Mouse (Mus musculus): ENCODE data around the gene Slc16a14.

The Slc16a14 gene

DNA sequence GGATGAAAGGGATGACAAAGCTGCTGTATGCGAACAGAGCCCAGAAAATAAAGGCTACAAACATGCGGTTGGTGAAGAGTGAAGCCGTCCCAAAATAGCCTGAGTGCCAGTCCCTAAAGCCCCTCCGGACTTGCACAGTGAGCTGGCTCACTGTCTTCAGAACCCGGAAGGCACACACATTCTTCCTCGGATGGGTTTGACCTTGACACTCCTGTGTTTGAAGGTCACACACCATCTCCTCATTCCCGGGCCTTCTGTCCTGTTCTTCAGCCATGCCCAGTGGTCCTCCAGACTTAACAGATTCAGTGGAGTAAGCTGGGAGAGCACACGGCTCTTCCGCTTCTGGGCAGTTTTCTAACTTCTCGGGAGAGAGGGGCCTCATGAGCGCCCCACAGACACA lies 22.4 kb downstream of the Slc16a14 start:
- no peak for DNase-seq (ENCODE audit: extremely low spot score, low read depth, low spot score)

DNA sequence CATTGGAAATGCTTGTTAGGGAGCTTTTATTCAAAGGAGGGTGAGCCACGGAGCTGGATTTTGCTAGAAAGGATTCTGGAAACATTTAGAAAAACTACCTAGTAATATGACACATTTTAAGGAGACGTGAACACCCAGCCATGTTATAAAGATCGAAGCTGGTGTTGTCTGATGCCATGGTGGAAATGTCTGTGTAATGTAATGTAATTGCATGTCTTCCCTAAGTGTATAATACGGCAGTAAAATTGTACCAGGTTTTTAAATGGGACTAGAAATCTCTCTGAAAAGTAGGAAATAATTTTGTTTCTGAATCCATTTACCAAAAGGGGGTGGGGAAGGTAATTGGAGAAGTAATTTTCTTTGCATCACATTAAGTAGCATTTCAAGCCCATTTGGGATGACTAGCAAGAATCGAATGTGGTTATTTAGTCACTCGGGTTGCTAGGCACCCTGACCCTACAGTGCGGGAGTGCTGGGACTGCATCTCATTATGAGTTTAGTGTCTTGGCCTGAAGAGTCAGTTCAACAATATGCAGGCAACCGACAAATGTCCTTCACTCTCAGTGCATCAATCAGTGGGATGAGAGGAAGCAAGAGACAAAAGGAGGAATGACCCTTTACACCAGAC lies 24.6 kb downstream of the Slc16a14 start:
- DNase-seq (ENCODE audit: extremely low spot score, low read depth, low spot score): no peak

DNA sequence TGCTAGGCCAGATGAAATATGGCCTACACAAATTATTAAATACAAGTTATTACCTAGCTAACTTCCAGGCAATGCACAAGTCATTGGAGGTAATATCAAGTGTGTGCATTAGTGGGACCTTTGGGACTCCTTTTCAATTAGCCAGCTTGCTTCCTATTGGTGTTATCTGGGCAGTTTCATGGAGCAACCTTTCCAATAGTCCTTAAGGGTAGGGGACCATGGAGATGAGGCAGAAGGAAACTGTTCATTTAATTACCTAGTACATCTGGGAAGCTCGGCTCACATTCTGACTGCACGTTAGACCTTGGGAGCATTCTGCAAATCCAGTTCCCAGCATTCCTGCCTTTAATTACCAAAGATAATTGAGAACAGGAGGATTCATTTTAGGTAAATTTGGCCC lies 30.5 kb downstream of the Slc16a14 start:
- no peak for DNase-seq (ENCODE audit: extremely low spot score, low read depth, low spot score)

DNA sequence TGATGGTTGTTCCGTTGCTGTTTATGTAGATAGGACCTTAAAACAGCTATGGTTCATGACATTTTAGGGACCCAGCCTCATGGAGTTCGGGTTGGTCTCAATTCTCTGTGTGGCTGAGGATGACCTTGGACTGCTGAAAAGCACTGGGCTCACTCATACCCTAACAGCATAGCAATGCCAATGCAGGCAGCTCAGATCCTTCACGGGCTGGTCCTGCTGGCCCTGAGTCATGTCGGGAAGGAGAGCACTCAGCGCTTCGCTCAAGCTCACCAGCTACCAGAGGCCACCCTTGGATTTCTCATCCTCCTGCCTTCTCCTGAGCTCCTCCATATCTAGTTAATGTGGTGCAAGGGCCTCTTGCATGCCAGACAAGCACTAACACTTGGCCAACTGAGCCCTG lies 35.8 kb downstream of the Slc16a14 start:
- DNase-seq (ENCODE audit: extremely low spot score, low read depth, low spot score): no peak

DNA sequence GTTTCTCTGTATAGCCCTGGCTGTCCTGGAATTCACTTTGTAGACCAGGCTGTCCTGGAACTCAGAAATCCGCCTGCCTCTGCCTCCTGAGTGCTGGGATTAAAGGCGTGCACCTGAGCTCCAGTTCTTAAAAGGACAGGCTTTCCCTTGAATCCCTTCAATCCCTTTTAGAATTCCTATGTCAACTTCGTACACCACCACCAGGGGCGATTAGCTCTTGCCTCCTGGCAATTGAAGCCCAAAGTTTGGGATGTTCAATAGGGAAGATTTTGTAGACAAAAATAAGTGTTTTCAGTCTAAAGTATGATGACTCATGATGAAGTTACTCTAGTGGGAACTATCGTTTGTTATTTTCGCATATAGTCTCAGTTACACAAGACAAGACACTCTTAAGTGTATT lies 37.6 kb downstream of the Slc16a14 start:
- no peak for DNase-seq (ENCODE audit: extremely low spot score, low read depth, low spot score)

DNA sequence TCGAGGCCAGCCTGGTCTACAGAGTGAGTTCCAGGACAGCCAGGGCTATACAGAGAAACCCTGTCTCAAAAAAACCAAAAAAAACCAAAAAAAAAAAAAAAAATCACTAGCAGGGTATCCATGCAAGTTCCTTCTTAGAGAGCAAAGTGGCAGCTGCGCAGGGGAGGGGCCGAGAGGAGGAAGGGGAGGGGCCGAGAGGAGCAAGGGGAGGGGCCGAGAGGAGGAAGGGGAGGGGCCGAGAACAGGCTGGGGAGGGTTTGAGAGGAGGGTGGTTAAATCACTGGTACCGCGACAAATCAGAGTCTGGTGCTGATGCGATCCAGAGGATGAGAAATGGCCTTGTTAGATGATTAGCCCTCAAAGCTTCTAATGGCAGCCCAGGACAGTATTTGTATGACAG lies 43.2 kb downstream of the Slc16a14 start:
- DNase-seq (ENCODE audit: extremely low spot score, low read depth, low spot score): no peak

DNA sequence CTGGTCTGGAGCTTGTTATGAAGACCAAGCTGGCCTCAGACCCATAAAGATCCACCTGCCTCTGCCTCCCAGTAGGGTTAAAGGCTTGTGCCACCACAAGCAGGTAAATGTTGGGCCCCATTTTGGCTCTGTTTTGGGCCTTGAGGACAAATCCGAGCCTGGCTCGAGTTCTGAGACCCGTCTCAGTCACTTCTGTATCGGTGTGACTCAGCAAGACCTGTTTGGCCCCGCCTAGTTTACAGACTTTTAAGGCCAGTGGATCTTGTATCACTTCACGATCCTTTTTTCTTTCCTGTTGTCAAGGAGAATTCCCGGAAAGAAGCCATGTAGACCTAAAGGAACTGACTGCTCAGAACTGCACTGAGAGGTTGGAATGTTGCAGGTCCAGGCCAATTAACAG lies 44.4 kb downstream of the Slc16a14 start:
- DNase-seq (ENCODE audit: extremely low spot score, low read depth, low spot score): no peak

DNA sequence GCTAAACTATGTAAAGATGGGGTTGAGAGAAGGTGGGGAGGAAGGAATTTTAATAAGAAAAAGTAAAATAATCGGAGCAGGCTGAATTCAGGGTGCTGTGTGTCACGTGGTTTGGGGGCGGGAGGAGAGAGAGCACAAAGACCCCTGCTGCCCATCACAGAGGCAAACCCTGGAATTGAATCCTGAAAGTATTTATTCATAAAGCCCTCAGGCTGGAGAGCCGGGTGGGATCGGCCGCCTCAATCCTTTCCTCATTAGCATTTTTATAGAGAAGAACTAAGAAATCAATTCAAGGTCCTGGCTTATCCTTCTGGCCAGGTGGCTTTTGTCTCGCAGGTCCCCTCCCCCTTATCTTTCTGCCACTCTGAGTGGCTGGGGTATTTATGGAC lies 44.9 kb downstream of the Slc16a14 start:
- no peak for DNase-seq (ENCODE audit: extremely low spot score, low read depth, low spot score)

DNA sequence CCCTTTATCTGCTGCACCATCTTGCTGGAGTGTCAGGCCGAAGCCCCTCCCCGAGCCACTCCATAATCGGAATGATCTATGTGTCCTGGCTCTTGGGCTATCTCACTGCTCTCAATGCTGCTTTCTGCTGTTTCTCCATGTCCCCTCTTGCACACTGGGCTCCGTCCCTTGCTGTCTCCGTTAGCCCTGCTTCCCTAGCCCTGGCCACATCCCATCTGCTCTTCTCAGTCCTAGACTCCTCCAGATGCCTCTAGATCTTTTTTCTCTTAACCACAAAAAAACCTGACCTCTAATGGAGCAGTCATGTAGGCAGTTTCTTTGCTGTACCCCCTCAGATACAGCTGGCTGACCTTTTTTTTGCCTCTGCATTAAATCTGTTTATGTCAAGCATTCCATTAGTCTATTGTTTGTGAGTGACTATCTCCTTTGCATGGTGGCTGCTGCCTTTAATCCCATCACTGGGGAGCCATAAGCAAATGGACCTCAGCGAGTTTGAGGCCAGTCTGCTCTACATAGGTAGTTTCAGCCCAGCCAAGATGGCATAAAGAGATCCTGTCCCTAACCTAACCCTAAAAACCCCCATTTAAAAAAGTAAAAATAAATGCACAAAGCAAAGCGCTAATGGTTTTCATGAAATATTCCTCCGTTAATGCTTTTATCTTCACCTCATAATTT lies 45.5 kb downstream of the Slc16a14 start:
- no peak for DNase-seq (ENCODE audit: extremely low spot score, low read depth, low spot score)

DNA sequence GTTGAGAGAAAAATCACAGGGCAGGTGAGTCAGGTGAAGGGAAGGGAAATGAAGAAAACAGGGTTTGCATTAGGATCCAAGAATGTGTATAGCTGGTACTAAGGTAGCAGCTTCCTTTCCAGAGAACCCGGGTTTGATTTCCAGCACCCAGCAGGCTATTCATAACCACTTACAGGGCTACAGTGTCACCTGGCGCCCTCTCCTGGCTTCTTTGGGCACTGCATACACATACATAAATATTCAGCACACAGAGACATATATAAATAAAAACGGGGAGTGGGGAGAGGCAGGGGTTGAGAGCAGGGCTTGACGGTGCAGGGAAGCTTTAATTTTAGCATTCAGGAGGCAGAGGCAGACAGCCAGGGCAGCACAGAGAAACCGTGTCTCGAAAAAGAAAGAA lies 49.0 kb downstream of the Slc16a14 start:
- no peak for DNase-seq (ENCODE audit: extremely low spot score, low read depth, low spot score)

DNA sequence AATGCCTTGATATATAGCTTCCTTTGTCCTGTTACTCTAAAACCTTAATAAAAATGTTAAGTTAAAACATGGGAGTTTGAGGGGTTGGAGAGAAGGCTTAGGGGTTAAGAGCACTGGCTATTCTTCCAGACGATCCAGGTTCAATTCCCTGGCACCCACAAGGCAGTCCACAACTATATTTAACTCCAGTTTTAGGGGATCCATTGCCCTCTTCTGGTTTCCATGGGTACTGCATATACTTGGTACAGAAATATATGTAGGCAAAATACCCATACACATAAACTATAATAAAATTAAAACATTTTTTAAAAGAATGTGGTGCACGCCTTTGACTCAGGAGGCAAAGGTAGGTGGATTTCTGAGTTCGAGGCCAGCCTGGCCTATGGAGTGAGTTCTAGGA lies 49.8 kb downstream of the Slc16a14 start:
- no peak for DNase-seq (ENCODE audit: extremely low spot score, low read depth, low spot score)

DNA sequence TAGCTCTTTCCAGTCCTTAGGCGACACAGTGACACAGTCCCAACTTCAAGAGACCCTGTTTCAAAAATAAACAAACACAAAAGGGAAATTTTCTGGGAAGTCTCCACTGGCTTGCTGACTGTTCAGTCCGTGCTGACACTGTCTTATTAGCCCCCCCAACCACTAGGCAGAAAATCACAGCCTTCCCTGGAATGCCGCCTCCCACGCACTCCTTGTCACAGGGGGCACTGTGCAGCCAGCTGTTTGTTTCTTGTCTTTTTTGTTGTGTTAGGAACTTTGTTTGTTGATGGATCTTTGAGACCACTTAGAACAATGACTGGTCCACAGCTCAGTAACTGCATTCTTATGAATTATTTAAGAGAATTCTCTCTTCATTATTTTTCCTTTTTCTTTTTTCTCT lies 51.0 kb downstream of the Slc16a14 start:
- DNase-seq (ENCODE audit: extremely low spot score, low read depth, low spot score): no peak

DNA sequence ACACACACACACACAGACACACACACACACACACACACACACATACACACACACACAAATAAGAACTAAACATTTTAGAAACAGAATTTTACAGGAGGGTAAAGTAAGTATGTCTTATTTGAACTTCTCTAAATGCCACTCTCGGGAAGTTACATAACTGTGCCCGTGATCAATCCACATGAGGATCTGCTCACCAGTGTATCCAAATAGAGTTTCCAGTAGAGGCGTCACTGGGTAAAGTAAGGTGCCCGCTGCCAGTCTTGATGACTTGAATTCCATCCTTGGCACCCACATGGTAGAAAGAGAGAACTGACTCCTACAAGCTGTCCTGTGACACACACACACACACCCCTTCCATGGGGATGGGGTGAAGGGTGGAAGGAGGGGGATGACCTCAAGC lies 52.0 kb downstream of the Slc16a14 start:
- no peak for DNase-seq (ENCODE audit: extremely low spot score, low read depth, low spot score)

DNA sequence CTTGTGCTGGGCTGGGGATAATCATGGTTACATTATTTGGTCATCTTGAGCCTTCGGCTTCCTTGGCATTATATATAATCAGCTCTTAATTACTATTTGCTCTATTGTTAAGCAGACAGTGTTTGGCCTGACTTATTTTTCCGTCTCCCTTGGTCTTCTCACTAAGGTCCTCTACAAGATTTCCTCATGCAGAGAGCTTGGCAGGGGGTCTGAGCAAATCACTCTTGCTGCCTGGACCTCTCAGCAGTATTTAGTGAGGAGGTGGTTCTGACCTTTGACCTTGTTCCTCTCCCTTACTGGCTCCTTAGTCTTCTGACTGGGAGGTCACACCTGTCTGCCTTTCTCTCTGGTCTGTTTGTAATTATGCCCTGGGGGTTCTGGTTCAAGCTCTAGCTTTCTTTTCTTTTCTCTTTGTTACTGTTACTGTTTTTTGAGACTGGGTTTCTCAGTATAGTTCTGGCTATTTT lies 52.8 kb downstream of the Slc16a14 start:
- no peak for DNase-seq (ENCODE audit: extremely low spot score, low read depth, low spot score)

DNA sequence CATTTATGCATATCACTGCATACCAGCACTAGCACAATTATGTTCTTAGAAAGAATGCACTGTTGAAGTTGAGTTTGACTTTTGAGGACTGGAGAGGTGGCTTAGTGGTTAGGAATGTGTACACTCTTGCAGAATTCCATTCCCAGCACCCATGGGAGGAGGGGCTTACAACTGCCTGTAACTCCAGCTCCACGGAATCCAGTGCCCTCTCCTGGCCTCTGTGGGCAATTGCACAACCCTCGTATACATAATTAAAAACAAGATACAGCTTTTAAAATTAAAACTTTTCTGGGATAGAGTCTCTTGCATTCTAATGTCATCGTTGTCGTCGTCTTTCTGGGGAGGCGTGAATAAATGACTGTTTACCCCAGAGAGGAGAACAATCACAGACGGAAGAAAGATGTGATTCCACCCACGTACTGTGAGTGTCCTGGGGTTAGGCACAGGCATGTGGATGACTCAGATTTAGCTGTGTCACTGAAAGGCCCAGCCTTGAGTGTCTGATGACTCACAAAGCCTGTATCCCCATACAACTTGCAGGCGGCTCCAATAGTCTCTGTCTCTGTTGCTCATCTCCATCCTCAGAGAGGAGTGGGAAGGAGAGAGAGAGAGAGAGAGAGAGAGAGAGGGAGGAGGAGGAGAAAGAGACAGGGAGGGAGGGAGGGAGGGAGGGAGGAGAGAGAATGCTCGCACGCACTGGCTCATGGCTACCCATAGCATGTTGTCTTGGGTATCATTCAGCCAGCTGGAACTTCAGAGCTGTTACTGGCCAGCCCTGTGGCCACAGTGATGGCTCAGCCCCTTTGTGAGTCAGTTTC lies 53.5 kb downstream of the Slc16a14 start:
- no peak for DNase-seq (ENCODE audit: extremely low spot score, low read depth, low spot score)

DNA sequence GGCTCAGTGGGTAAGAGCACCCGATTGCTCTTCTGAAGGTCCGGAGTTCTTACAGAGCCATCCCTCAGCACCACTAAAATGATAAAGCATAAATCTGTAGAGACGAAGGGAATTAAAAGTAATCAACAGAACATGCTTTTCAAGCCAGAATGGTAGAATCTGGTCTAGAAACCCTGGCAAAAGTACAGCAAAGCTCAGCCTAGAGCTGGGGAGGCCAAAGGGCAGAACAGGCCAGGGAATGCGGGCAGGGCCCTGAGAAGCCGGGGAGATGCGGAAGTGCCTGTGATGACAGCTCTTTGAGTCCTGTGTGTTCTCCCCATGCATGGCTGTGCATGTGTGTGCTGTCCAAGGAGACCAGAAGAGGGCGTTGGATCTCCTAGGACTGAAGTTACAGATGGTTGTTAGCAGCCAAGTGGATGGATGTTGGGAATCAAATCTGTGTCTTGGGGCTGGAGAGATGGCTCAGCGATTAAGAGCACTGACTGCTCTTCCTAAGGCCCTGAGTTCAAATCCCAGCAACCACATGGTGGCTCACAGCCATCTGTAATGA lies 55.3 kb downstream of the Slc16a14 start:
- DNase-seq (ENCODE audit: extremely low spot score, low read depth, low spot score): no peak

DNA sequence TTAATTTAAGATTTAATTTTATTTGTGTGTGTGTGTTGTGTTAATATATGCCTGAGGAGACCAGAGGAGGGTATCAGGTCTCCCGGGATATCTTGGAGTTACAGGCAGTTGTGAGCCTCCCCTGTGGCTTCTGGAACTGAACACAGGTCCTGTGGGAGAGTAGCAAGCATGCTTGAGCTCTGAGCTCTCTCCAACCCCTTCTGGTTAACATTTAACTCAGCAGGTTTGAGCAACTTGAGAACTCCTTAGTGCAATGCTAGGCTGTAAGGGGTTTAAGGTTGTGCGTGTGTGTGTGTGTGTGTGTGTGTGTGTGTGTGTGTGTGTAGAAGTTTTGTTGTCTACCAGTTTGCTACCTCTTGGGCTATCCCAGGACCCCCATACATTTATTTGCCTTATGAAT lies 57.3 kb downstream of the Slc16a14 start:
- no peak for DNase-seq (ENCODE audit: extremely low spot score, low read depth, low spot score)

DNA sequence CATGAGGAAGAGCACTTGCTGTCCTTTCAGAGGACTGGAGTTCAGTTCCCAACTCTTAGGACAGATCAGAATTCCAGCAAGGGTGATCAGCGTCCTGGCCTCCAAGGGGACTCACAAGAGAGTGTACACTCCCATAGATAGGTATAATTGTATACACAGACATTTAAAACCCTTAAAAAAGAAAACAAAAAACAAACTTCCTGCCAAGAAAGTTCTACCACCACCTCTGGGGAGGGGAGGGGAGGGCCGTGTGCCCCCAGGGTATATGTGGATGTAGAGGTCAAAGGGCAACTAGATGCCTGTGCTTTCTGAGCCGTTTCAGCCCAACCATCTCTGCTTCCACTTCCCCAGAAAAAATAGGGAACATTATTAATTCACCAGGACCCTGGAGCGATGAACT lies 62.0 kb downstream of the Slc16a14 start:
- no peak for DNase-seq (ENCODE audit: extremely low spot score, low read depth, low spot score)

DNA sequence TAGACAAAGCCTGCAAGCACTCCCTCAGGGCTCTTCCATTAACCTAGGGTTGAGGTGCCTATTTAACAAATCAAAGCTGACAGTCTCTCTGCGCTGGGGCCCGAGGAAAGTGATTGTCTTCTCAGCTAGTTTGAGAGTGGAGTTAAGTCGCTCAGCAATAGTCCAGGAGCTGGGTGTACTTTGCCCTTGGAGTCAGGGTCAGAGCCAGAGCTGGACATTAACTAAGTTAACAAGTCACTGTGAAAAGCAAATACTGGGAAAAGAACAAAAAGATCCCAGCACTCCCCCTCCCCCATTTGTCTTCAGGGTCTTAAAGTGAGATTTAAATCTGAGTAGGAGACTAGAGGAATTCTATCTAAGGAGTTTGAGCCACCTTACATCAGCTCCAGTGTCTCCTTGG lies 62.8 kb downstream of the Slc16a14 start:
- DNase-seq (ENCODE audit: extremely low spot score, low read depth, low spot score): no peak

DNA sequence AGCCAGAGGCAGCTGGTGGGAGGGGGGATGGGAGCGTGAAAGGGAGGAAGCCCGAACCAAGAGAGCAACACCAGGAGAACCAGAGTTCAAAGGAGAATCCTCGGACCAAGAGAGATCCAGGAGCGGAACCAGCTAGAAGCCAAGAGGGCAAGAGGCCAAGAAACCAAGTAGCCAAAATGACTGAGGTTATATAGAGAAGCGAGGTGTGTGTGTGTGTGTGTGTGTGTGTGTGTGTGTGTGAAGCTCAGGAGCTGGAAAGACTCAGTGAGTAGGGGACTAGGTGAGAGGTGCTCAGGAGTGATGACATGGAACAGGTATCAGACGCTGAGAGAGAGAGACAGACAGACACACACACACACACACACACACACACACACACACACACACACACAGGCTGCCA lies 63.8 kb downstream of the Slc16a14 start:
- DNase-seq (ENCODE audit: extremely low spot score, low read depth, low spot score): no peak

DNA sequence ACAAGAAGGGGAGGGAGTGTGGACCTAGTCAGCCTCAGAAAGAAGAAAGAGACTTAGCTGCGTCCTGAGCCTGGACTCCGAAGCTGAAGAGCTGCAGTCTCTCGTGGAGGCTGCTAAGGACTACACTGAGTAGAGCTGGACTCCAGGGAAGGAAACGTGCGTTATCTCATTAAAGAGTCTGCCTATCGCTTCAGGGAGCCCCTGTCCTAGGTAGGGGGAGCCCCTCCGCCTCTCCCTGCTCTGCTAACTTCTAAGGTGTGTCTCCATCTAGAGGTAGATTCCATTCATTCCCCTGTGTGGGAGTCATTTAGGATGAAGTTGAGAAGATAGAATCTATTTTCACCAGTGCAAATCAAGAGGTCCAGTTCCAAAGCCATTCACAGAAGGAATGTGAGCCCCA lies 65.4 kb downstream of the Slc16a14 start:
- DNase-seq (ENCODE audit: extremely low spot score, low read depth, low spot score): no peak

DNA sequence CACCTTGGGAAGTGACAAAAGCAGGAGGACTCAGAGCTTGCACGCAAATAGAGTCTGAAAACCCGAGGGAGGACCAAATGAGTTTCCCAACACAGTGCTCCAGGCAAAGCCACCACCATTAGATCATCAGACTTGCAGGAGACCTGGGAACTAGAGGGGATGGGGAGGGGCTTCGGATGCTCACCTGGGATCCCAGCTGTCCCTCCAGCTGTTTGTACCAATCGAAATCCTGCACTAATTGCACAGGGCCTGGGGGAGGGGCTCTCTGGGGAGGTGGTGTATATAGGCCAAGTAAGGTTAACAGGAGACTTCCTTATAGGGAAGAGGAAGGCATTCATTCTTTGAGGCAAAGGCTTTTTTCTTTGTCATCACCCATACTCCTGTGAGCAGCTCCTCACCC lies 66.1 kb downstream of the Slc16a14 start:
- no peak for DNase-seq (ENCODE audit: extremely low spot score, low read depth, low spot score)
